Mouse (Mus musculus): ENCODE measurements around the gene Bmp6. TPM values are rescaled to one million over a fixed set of nuclear protein-coding genes. Genes with fewer than 3 reads are reported as not detected.
A peak's percentile ranks its signal among the peaks of the same experiment; 100 is the strongest.

The Bmp6 gene
- polyA plus RNA-seq, 1 experiment from 2014 or later = 2.1 TPM

GRCm38 (mm10) chr13:38501314-38501713 lies 156.4 kb downstream of the Bmp6 start:
- no peak for ATAC-seq (ENCODE audit: insufficient read depth, low FRiP score, low read depth)
- Histone ChIP-seq H3K4me2 (no peak overlapping the region), H3K9ac (no peak overlapping the region), H3K4me1 (no peaks in the 10 kb centered on the region), H3K27me3 (replicated peaks) (no peaks in the 10 kb centered on the region), H3K9me3 (no peaks in the 10 kb centered on the region), H3K4me3 (replicated peaks) (no peak overlapping the region), H3K36me3 (peaks cover 42% of the 10 kb centered on the region), H3K27ac (no peak overlapping the region)
- 86% methylated on average over 12 of the region's 12 CpGs for WGBS

GRCm38 (mm10) chr13:38503137-38503849 lies 158.4 kb downstream of the Bmp6 start:
- Histone ChIP-seq H3K4me3 (replicated peaks) (no peak overlapping the region), H3K9ac (no peak overlapping the region), H3K27ac (no peak overlapping the region), H3K4me1 (no peaks in the 10 kb centered on the region), H3K27me3 (replicated peaks) (no peaks in the 10 kb centered on the region), H3K4me2 (no peak overlapping the region), H3K9me3 (no peaks in the 10 kb centered on the region), H3K36me3 (peaks cover 51% of the 10 kb centered on the region)
- WGBS = 84% methylated on average over 14 of the region's 14 CpGs
- no peak for ATAC-seq (ENCODE audit: insufficient read depth, low FRiP score, low read depth)

GRCm38 (mm10) chr13:38506320-38506719 lies 161.4 kb downstream of the Bmp6 start:
- Histone ChIP-seq H3K36me3 (peaks cover 56% of the 10 kb centered on the region), H3K27ac (no peak overlapping the region), H3K9ac (no peak overlapping the region), H3K4me3 (replicated peaks) (no peak overlapping the region), H3K9me3 (no peaks in the 10 kb centered on the region), H3K27me3 (replicated peaks) (no peaks in the 10 kb centered on the region), H3K4me1 (no peaks in the 10 kb centered on the region), H3K4me2 (no peak overlapping the region)
- no peak for ATAC-seq (ENCODE audit: insufficient read depth, low FRiP score, low read depth)
- 85% methylated on average over 8 of the region's 8 CpGs for WGBS

GRCm38 (mm10) chr13:38506936-38507335 lies 162.0 kb downstream of the Bmp6 start:
- Histone ChIP-seq H3K9me3 (no peaks in the 10 kb centered on the region), H3K9ac (no peak overlapping the region), H3K4me3 (replicated peaks) (no peak overlapping the region), H3K36me3 (peaks cover 52% of the 10 kb centered on the region), H3K27me3 (replicated peaks) (no peaks in the 10 kb centered on the region), H3K27ac (no peak overlapping the region), H3K4me2 (no peak overlapping the region), H3K4me1 (no peaks in the 10 kb centered on the region)
- ATAC-seq (ENCODE audit: insufficient read depth, low FRiP score, low read depth) = no peak
- 93% methylated on average over 10 of the region's 10 CpGs for WGBS

DNA sequence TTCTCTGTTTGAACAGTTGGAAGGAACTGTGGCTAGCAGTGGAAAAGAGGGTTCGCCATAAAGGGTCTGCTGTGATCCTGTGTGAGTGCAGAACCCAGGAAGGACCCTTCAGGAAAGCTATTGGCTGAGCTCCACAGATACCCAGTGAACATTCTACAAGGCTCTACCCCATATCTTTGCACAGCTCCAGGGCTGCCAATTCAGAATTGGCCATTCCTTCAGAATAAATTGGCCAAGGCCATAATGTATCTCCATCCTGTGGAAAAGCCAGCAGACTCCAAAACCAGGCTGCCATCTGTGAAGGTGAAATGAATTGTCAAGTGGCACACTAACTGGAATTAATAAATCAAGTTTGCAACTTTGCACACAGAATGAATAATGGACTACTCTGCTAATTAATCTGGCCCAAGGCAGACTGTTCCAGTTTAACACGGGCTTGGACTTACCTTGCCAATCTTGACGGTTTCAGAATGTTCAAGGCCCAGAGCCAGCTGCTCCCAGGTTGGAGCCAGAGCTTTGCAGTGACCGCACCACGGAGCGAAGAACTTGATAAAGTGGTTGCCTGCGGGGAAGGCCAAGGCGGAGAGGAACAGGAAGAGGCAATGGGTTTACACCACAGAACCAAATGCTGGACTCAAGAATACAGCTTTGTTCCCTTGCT lies 164.9 kb downstream of the Bmp6 start:
- no peak overlapping the region for H3K4me2 ChIP-seq
- WGBS = 82% methylated on average over 8 of the region's 8 CpGs
- no peak overlapping the region for H3K9ac ChIP-seq
- H3K27ac ChIP-seq = no peak overlapping the region
- H3K27me3 ChIP-seq (replicated peaks) = no peaks in the 10 kb centered on the region
- ATAC-seq (ENCODE audit: insufficient read depth, low FRiP score, low read depth) = no peak
- no peaks in the 10 kb centered on the region for H3K4me1 ChIP-seq
- no peak overlapping the region for H3K4me3 ChIP-seq (replicated peaks)
- H3K36me3 ChIP-seq = peaks cover 35% of the 10 kb centered on the region
- no peaks in the 10 kb centered on the region for H3K9me3 ChIP-seq

GRCm38 (mm10) chr13:38511979-38512378 lies 167.1 kb downstream of the Bmp6 start:
- Histone ChIP-seq H3K9me3 (no peaks in the 10 kb centered on the region), H3K4me2 (no peak overlapping the region), H3K4me3 (replicated peaks) (no peak overlapping the region), H3K27me3 (replicated peaks) (no peaks in the 10 kb centered on the region), H3K36me3 (peaks cover 38% of the 10 kb centered on the region), H3K9ac (no peak overlapping the region), H3K27ac (no peak overlapping the region), H3K4me1 (no peaks in the 10 kb centered on the region)
- ATAC-seq (ENCODE audit: insufficient read depth, low FRiP score, low read depth) = no peak
- 70% methylated on average over 10 of the region's 10 CpGs for WGBS

- H3K4me3 ChIP-seq (replicated peaks) = no peak overlapping the region
- no peaks in the 10 kb centered on the region for H3K27me3 ChIP-seq (replicated peaks)
- H3K27ac ChIP-seq = no peak overlapping the region
- WGBS = 91% methylated on average over 7 of the region's 7 CpGs
- no peak overlapping the region for H3K4me2 ChIP-seq
- H3K9me3 ChIP-seq = no peaks in the 10 kb centered on the region
- no peak overlapping the region for H3K9ac ChIP-seq
- peaks cover 42% of the 10 kb centered on the region for H3K36me3 ChIP-seq
- ATAC-seq (ENCODE audit: insufficient read depth, low FRiP score, low read depth) = no peak
- no peaks in the 10 kb centered on the region for H3K4me1 ChIP-seq
Observed at GRCm38 (mm10) chr13:38513921-38514320, 169.0 kb downstream of the Bmp6 start.

DNA sequence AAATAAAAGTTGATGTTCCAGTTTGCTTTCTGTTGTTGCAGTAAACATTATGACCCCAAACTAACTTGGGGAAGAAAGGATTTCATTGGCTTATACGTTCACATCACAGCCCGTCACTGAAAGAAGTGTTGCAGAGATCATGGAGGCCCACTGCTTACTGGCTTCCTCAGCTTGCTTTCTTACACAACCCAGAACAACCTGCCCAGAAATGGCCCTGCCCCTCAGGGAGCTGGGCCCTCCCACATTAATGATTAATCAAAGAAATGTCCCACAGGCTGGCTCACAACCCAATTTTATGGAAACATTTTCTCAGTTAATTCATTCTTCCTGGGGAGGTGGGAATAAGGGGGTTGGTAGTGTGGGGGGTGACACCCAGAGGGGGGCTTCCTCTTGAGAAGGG lies 170.5 kb downstream of the Bmp6 start:
- WGBS = 63% methylated on average over 2 of the region's 2 CpGs
- H3K36me3 ChIP-seq = peaks cover 42% of the 10 kb centered on the region
- no peak overlapping the region for H3K27ac ChIP-seq
- H3K9ac ChIP-seq = no peak overlapping the region
- H3K4me3 ChIP-seq (replicated peaks) = no peak overlapping the region
- peak; percentile 74 for ATAC-seq (ENCODE audit: insufficient read depth, low FRiP score, low read depth)
- no peaks in the 10 kb centered on the region for H3K4me1 ChIP-seq
- no peaks in the 10 kb centered on the region for H3K9me3 ChIP-seq
- H3K27me3 ChIP-seq (replicated peaks) = no peaks in the 10 kb centered on the region
- H3K4me2 ChIP-seq = no peak overlapping the region

DNA sequence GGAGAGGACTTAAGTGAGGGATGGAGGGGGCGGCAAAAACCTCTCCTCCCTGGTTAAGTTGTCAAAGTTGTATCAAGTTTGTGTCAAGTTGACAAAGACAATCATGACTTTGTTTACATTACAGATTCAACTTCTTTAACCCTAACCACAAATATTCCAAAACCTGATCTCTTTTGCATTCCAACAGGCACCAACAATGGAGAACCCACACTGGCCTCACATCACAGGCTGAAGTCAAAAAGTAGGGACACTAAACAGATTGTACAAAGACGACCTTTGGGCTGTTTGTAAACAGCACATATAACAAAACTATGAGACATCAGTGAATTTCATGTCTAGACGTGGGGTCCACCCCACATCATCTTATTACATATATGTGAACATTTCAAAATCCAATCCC lies 170.9 kb downstream of the Bmp6 start:
- WGBS = 60% methylated on average over 3 of the region's 3 CpGs
- H3K36me3 ChIP-seq = peaks cover 39% of the 10 kb centered on the region
- no peak overlapping the region for H3K4me3 ChIP-seq (replicated peaks)
- H3K27ac ChIP-seq = no peak overlapping the region
- no peak overlapping the region for H3K9ac ChIP-seq
- no peaks in the 10 kb centered on the region for H3K9me3 ChIP-seq
- ATAC-seq (ENCODE audit: insufficient read depth, low FRiP score, low read depth) = no peak
- no peaks in the 10 kb centered on the region for H3K4me1 ChIP-seq
- H3K4me2 ChIP-seq = no peak overlapping the region
- H3K27me3 ChIP-seq (replicated peaks) = no peaks in the 10 kb centered on the region

GRCm38 (mm10) chr13:38516582-38516981 lies 171.7 kb downstream of the Bmp6 start:
- ATAC-seq (ENCODE audit: insufficient read depth, low FRiP score, low read depth) = no peak
- Histone ChIP-seq H3K4me1 (no peaks in the 10 kb centered on the region), H3K4me2 (no peak overlapping the region), H3K9me3 (no peaks in the 10 kb centered on the region), H3K36me3 (peaks cover 46% of the 10 kb centered on the region), H3K9ac (no peak overlapping the region), H3K27me3 (replicated peaks) (no peaks in the 10 kb centered on the region), H3K27ac (no peak overlapping the region; the same call in 1 of the 2 replicates), H3K4me3 (replicated peaks) (no peak overlapping the region)
- 84% methylated on average over 11 of the region's 11 CpGs for WGBS

DNA sequence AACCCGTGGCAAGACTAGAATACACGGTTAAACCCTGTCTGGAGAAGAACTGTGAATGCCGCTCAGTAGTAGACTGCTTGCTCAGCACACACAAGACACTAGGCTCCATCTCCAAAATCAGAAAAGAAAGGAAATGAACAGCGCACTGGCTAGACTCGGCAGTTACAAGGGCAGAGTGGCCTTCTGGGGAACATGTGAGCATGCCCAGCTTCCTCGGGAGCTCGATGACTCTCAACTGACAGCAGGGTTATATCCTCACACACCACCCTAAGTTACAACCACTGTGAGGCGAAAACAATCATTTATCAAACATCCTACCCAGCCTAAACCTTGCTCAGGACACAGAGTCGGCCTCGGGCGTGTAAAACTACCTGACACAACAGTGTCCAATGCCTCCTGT lies 175.4 kb downstream of the Bmp6 start:
- 90% methylated on average over 11 of the region's 11 CpGs for WGBS
- Histone ChIP-seq H3K4me3 (replicated peaks) (no peak overlapping the region), H3K9me3 (no peaks in the 10 kb centered on the region), H3K27me3 (replicated peaks) (no peaks in the 10 kb centered on the region), H3K4me2 (no peak overlapping the region), H3K9ac (no peak overlapping the region), H3K4me1 (0 out of 2 replicates have a peak, but pooled peaks cover 6% of the 10 kb centered on the region), H3K27ac (no peak overlapping the region), H3K36me3 (peaks cover 52% of the 10 kb centered on the region)
- no peak for ATAC-seq (ENCODE audit: insufficient read depth, low FRiP score, low read depth)

- Histone ChIP-seq H3K9me3 (no peaks in the 10 kb centered on the region), H3K27me3 (replicated peaks) (no peaks in the 10 kb centered on the region), H3K4me2 (no peak overlapping the region), H3K9ac (no peak overlapping the region), H3K27ac (peak overlapping the region; percentile 73), H3K36me3 (peaks cover 43% of the 10 kb centered on the region), H3K4me1 (peaks cover 16% of the 10 kb centered on the region; the same call in 1 of the 2 replicates), H3K4me3 (replicated peaks) (no peak overlapping the region)
- ATAC-seq (ENCODE audit: insufficient read depth, low FRiP score, low read depth) = 0 out of 2 replicates have a peak, but pooled peaks have one; percentile 31
- WGBS = 64% methylated on average over 4 of the region's 4 CpGs
Observed at GRCm38 (mm10) chr13:38522056-38522654, 177.2 kb downstream of the Bmp6 start.

Data from stomach, embryonic 15.5 days (tissue).